Mouse (Mus musculus) CH12F3 (cell line): ENCODE measurements around the gene Cyb5b.

ENCODE experiments used
- in situ Hi-C: fragments of 300-500 bp; cut with MboI; formaldehyde crosslinking; loops from 2 replicates; pipeline ENCODE4 v1.14.3; 2020; ENCODE audit warnings: low sequenced_read_pairs

The Cyb5b gene

GRCm38 (mm10) chr8:107221924-107222851, 71.7 kb downstream of the Cyb5b start:
- in situ Hi-C loops = no loop called here

- in situ Hi-C loops = no loop called here
Measured at GRCm38 (mm10) chr8:107226183-107226582, 75.7 kb downstream of the Cyb5b start.

- in situ Hi-C loops = no loop called here
Measured at GRCm38 (mm10) chr8:107227011-107227626, 76.7 kb downstream of the Cyb5b start.

- in situ Hi-C loops = no loop called here
Measured at GRCm38 (mm10) chr8:107233251-107233650, 82.8 kb downstream of the Cyb5b start.

GRCm38 (mm10) chr8:107233718-107234117, 83.3 kb downstream of the Cyb5b start:
- in situ Hi-C loops = no loop called here
